Mouse (Mus musculus): ENCODE results near the gene Tmprss15. TPM values are rescaled to one million over a fixed set of nuclear protein-coding genes. Genes with fewer than 3 reads are reported as not detected.

Tmprss15 gene
- polyA plus RNA-seq, 1 experiment from 2014 or later = not detected

DNA sequence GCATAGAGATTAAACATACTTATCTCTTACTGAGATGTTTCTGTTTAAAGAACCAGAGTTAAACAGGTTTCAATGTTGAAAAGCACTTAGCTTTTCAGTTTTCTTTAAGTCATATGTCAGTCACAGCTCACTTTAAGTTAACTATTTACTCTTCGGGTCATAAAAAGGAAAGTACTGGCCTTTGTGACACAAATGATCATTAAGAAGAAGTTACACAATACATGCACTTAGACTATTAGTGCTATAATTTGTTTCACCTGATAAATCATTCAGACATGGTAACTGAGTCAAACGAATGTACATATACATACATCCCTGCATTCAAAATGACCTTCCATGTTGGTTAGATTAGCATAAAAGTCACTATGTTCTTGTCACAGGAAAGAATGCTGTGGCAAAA is 58.3 kb downstream of the Tmprss15 start:
- ATAC-seq (replicated peaks; ENCODE audit: low FRiP score) = no peak
- Histone ChIP-seq H3K4me1 (replicated peaks; ENCODE audit: control insufficient read depth, insufficient read depth, low read length) (no peaks in the 10 kb centered on the region), H3K4me3 (ENCODE audit: low read depth, low read length) (no peak overlapping the region), H3K27ac (ENCODE audit: low read depth, low read length) (no peak overlapping the region), H3K9me3 (ENCODE audit: control insufficient read depth, low read length) (no peaks in the 10 kb centered on the region), H3K9ac (ENCODE audit: low read depth, low read length) (no peak overlapping the region), H3K4me2 (no peak overlapping the region), H3K36me3 (ENCODE audit: control insufficient read depth, insufficient read depth, low read length) (no peaks in the 10 kb centered on the region), H3K27me3 (replicated peaks; ENCODE audit: control insufficient read depth, insufficient read depth, low read length) (no peaks in the 10 kb centered on the region)
- no peak for DNase-seq (ENCODE audit: low spot score)
- 80% methylated on average over 2 of the region's 2 CpGs for WGBS

DNA sequence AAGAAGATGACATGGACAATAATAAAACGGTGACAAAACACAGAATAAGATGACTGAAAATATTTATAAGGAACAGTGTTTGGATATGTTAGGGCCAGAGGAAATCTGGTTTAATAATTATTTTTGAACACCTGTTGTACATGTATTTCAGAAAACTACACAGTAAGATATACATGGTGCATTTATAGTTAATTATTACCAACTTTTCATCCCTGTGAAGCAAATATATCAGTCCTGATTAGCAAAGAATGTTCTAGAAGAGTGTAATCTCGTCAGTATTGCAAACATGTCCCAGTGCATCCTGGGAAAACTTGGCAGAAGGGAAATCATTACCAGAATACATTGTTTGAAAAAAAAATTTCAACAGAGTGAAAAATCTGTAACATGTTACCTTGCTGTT is 88.1 kb downstream of the Tmprss15 start:
- H3K4me2 ChIP-seq = no peak overlapping the region
- no peaks in the 10 kb centered on the region for H3K36me3 ChIP-seq (ENCODE audit: control insufficient read depth, insufficient read depth, low read length)
- no peak overlapping the region for H3K27ac ChIP-seq (ENCODE audit: low read depth, low read length)
- H3K9me3 ChIP-seq (ENCODE audit: control insufficient read depth, low read length) = no peaks in the 10 kb centered on the region
- H3K27me3 ChIP-seq (replicated peaks; ENCODE audit: control insufficient read depth, insufficient read depth, low read length) = no peaks in the 10 kb centered on the region
- no peaks in the 10 kb centered on the region for H3K4me1 ChIP-seq (replicated peaks; ENCODE audit: control insufficient read depth, insufficient read depth, low read length)
- 69% methylated on average over 2 of the region's 2 CpGs for WGBS
- H3K4me3 ChIP-seq (ENCODE audit: low read depth, low read length) = no peak overlapping the region
- DNase-seq (ENCODE audit: low spot score) = no peak
- ATAC-seq (replicated peaks; ENCODE audit: low FRiP score) = no peak
- H3K9ac ChIP-seq (ENCODE audit: low read depth, low read length) = no peak overlapping the region

DNA sequence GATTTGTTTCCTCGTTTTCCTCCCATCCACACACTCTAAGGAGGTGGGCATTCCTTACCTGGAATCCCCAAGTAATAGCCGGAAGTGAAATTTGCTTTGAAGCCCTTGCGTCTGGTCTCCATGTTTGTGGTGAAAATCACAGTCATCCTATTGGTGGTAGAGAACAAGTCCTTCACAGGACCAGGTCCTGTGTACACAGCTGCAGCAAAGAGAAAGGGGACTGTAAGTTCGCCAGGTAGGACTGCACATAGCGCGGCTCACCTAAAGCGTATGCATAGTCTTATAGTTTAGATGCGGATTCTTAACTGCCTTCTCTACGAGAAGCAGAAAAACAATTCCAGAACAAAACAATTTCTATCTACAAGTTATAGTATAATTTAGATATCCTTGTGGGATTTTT is 89.2 kb downstream of the Tmprss15 start:
- 77% methylated on average over 9 of the region's 9 CpGs for WGBS
- no peak for DNase-seq (ENCODE audit: low spot score)
- Histone ChIP-seq H3K9me3 (ENCODE audit: control insufficient read depth, low read length) (no peaks in the 10 kb centered on the region), H3K27me3 (replicated peaks; ENCODE audit: control insufficient read depth, insufficient read depth, low read length) (no peaks in the 10 kb centered on the region), H3K9ac (ENCODE audit: low read depth, low read length) (no peak overlapping the region), H3K4me3 (ENCODE audit: low read depth, low read length) (no peak overlapping the region), H3K27ac (ENCODE audit: low read depth, low read length) (no peak overlapping the region), H3K4me2 (no peak overlapping the region), H3K36me3 (ENCODE audit: control insufficient read depth, insufficient read depth, low read length) (no peaks in the 10 kb centered on the region), H3K4me1 (replicated peaks; ENCODE audit: control insufficient read depth, insufficient read depth, low read length) (no peaks in the 10 kb centered on the region)
- no peak for ATAC-seq (replicated peaks; ENCODE audit: low FRiP score)

DNA sequence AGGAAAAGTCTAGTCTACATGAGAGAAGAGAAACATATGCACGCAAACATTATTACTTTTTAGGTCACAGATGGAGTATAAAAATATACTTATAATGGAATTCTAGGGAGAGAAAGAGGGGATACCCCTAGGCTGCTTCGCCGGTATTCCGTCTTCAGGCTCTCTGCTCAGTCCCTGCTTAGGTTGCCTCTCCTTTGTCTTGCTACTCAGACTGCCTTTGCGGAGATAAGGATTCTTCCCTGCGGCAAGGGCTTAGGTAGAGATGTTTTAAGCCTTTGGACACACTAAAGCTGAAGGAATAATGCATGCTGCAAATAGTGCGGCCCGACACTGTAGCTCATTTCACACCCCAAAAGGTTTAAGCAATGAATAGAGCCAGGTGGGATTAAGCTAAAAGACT is 114.5 kb downstream of the Tmprss15 start:
- Histone ChIP-seq H3K9ac (ENCODE audit: low read depth, low read length) (no peak overlapping the region), H3K27me3 (replicated peaks; ENCODE audit: control insufficient read depth, insufficient read depth, low read length) (no peaks in the 10 kb centered on the region), H3K27ac (ENCODE audit: low read depth, low read length) (no peak overlapping the region), H3K4me3 (ENCODE audit: low read depth, low read length) (no peak overlapping the region), H3K36me3 (ENCODE audit: control insufficient read depth, insufficient read depth, low read length) (no peaks in the 10 kb centered on the region), H3K4me2 (no peak overlapping the region), H3K4me1 (replicated peaks; ENCODE audit: control insufficient read depth, insufficient read depth, low read length) (no peaks in the 10 kb centered on the region), H3K9me3 (ENCODE audit: control insufficient read depth, low read length) (no peaks in the 10 kb centered on the region)
- WGBS = 75% methylated on average over 8 of the region's 8 CpGs
- DNase-seq (ENCODE audit: low spot score) (no peak), ATAC-seq (replicated peaks; ENCODE audit: low FRiP score) (no peak)

DNA sequence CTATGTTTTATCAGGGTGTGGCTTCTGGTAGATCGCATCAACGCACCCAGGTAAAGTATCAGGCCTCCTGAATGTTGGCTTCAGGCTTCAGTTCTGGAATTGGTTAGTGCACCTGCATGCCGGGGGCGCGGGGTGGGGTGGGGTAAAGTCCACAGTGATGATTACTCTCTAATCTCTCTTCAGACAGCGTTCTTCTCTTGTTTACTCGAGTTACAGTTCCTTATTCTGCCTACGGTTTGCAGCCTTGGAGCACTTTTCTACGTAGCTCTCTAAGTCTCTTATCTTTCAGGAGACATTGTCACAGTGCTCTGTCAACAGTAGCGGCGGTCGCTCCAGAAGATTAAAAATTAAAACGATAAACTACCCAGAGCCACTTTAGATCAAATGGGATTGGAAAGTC is 116.8 kb downstream of the Tmprss15 start:
- Histone ChIP-seq H3K27me3 (replicated peaks; ENCODE audit: control insufficient read depth, insufficient read depth, low read length) (no peaks in the 10 kb centered on the region), H3K36me3 (ENCODE audit: control insufficient read depth, insufficient read depth, low read length) (no peaks in the 10 kb centered on the region), H3K27ac (ENCODE audit: low read depth, low read length) (no peak overlapping the region), H3K4me3 (ENCODE audit: low read depth, low read length) (no peak overlapping the region), H3K4me1 (replicated peaks; ENCODE audit: control insufficient read depth, insufficient read depth, low read length) (no peaks in the 10 kb centered on the region), H3K9ac (ENCODE audit: low read depth, low read length) (no peak overlapping the region), H3K9me3 (ENCODE audit: control insufficient read depth, low read length) (no peaks in the 10 kb centered on the region), H3K4me2 (no peak overlapping the region)
- no peak for DNase-seq (ENCODE audit: low spot score)
- no peak for ATAC-seq (replicated peaks; ENCODE audit: low FRiP score)
- 79% methylated on average over 13 of the region's 13 CpGs for WGBS

DNA sequence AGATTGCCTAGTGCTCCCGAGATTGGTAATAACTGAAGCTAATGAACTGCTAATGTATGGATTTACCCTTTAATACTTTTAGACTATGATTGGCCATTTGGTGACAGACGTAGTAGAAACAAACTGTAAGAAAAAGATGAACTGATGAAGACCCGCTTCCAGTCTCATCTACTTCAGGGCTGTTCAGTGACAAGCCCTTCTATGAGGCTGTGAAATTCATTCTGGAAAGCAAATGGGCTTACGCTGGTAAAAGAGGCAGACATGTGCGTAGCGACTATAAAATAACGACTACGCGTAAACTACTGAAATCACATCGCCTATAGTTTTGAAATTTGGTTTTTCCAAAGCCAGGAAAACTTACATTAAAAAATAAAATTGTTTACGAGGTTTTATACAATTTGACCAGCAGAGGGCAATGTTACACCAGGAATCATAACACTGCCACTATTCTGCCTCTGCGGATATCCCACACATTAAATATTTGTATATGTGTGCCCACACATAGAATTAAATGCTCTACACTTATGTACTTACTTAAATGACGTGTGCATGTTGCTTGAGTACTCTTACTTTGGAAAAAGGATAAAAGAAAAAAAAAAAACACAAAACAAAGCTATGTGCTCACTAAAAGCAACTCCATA is 121.7 kb downstream of the Tmprss15 start:
- no peak overlapping the region for H3K9ac ChIP-seq (ENCODE audit: low read depth, low read length)
- no peaks in the 10 kb centered on the region for H3K36me3 ChIP-seq (ENCODE audit: control insufficient read depth, insufficient read depth, low read length)
- no peak overlapping the region for H3K27ac ChIP-seq (ENCODE audit: low read depth, low read length)
- H3K27me3 ChIP-seq (replicated peaks; ENCODE audit: control insufficient read depth, insufficient read depth, low read length) = no peaks in the 10 kb centered on the region
- no peaks in the 10 kb centered on the region for H3K9me3 ChIP-seq (ENCODE audit: control insufficient read depth, low read length)
- WGBS = 34% methylated on average over 13 of the region's 13 CpGs
- no peak for DNase-seq (ENCODE audit: low spot score)
- no peaks in the 10 kb centered on the region for H3K4me1 ChIP-seq (replicated peaks; ENCODE audit: control insufficient read depth, insufficient read depth, low read length)
- H3K4me2 ChIP-seq = no peak overlapping the region
- no peak overlapping the region for H3K4me3 ChIP-seq (ENCODE audit: low read depth, low read length)
- no peak for ATAC-seq (replicated peaks; ENCODE audit: low FRiP score)

DNA sequence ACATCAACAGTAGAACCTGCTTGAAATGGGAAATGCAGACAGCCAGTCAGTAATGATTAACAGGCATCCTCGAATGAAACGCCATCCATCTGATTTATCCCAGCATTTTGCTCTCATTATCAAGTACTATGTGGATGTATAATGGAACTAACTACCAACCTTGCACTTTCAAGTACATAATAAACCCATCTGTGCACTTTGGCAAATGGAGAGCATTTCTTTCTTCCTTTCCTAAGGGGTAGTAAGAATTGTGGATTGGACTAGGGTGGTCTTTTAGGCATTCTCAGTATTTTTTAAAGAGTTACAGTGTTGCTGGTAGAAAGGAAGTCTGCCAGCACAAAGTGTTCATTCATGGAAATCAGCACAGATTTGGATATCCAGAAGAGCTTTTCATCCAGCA is 133.5 kb downstream of the Tmprss15 start:
- H3K27me3 ChIP-seq (replicated peaks; ENCODE audit: control insufficient read depth, insufficient read depth, low read length) = no peaks in the 10 kb centered on the region
- H3K27ac ChIP-seq (ENCODE audit: low read depth, low read length) = no peak overlapping the region
- no peak overlapping the region for H3K4me3 ChIP-seq (ENCODE audit: low read depth, low read length)
- ATAC-seq (replicated peaks; ENCODE audit: low FRiP score) = no peak
- no peak overlapping the region for H3K4me2 ChIP-seq
- WGBS = 73% methylated on average over 2 of the region's 2 CpGs
- no peaks in the 10 kb centered on the region for H3K4me1 ChIP-seq (replicated peaks; ENCODE audit: control insufficient read depth, insufficient read depth, low read length)
- H3K9ac ChIP-seq (ENCODE audit: low read depth, low read length) = no peak overlapping the region
- no peaks in the 10 kb centered on the region for H3K36me3 ChIP-seq (ENCODE audit: control insufficient read depth, insufficient read depth, low read length)
- H3K9me3 ChIP-seq (ENCODE audit: control insufficient read depth, low read length) = no peaks in the 10 kb centered on the region
- no peak for DNase-seq (ENCODE audit: low spot score)

DNA sequence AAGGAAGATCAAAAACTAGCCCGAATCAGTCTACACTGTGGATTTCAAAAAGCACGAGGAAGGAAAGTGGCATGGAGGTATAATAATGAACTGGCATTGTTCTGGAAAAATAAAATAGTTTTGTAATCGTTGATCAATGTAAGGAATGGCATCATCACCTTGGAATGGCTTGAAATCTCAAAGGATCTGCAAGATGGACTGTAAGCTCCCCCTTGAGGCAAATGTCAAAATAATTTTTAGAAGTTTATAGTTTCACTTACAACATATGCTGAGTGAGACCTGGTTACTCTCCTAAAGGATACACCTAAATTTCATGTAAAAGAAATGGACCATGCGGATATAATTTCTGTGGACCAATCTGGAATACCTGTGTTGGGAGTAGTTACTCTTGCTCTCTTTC is 140.5 kb downstream of the Tmprss15 start:
- WGBS = 78% methylated on average over 4 of the region's 4 CpGs
- no peaks in the 10 kb centered on the region for H3K36me3 ChIP-seq (ENCODE audit: control insufficient read depth, insufficient read depth, low read length)
- H3K27me3 ChIP-seq (replicated peaks; ENCODE audit: control insufficient read depth, insufficient read depth, low read length) = no peaks in the 10 kb centered on the region
- DNase-seq (ENCODE audit: low spot score) (no peak), ATAC-seq (replicated peaks; ENCODE audit: low FRiP score) (no peak)
- H3K9me3 ChIP-seq (ENCODE audit: control insufficient read depth, low read length) = no peaks in the 10 kb centered on the region
- H3K4me3 ChIP-seq (ENCODE audit: low read depth, low read length) = no peak overlapping the region
- no peak overlapping the region for H3K4me2 ChIP-seq
- no peak overlapping the region for H3K9ac ChIP-seq (ENCODE audit: low read depth, low read length)
- no peaks in the 10 kb centered on the region for H3K4me1 ChIP-seq (replicated peaks; ENCODE audit: control insufficient read depth, insufficient read depth, low read length)
- no peak overlapping the region for H3K27ac ChIP-seq (ENCODE audit: low read depth, low read length)

DNA sequence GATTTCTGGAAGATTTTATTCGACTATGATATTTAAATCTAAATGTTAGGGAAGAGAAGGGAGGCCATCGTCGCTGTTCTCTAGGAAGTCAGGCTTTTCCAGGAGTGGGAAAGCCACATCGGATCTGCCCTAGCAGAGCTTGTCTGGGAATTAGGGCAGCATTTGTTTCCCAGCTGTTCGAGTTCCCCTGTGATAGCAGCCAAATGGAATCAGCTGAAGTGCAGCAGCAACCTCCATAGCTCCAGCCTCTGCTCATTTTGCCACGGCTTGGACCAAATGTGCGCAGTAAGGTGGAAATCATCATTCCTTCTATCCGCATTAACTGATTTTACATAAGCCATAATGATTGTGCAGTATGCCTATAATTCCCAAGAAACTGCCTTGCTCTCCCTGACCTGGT is 153.1 kb downstream of the Tmprss15 start:
- ATAC-seq (replicated peaks; ENCODE audit: low FRiP score) = no peak
- WGBS = 69% methylated on average over 8 of the region's 8 CpGs
- H3K4me2 ChIP-seq = no peak overlapping the region

More for the DNA sequence above, 153.1 kb downstream of the Tmprss15 start:
- no peak for DNase-seq (ENCODE audit: low spot score)
- no peaks in the 10 kb centered on the region for H3K9me3 ChIP-seq (ENCODE audit: control insufficient read depth, low read length)
- no peak overlapping the region for H3K4me3 ChIP-seq (ENCODE audit: low read depth, low read length)
- no peaks in the 10 kb centered on the region for H3K27me3 ChIP-seq (replicated peaks; ENCODE audit: control insufficient read depth, insufficient read depth, low read length)
- no peak overlapping the region for H3K9ac ChIP-seq (ENCODE audit: low read depth, low read length)
- no peaks in the 10 kb centered on the region for H3K36me3 ChIP-seq (ENCODE audit: control insufficient read depth, insufficient read depth, low read length)
- no peak overlapping the region for H3K27ac ChIP-seq (ENCODE audit: low read depth, low read length)
- no peaks in the 10 kb centered on the region for H3K4me1 ChIP-seq (replicated peaks; ENCODE audit: control insufficient read depth, insufficient read depth, low read length)

Data from liver, embryonic 11.5 days (tissue).